Mouse (Mus musculus): ENCODE data around the gene Cpeb1.
"Not testable (repeated sequence)": the region's sequence is repeated elsewhere in the genome, so short reads cannot be mapped to it uniquely, and the experiment has no call there.

Cpeb1 gene

DNA sequence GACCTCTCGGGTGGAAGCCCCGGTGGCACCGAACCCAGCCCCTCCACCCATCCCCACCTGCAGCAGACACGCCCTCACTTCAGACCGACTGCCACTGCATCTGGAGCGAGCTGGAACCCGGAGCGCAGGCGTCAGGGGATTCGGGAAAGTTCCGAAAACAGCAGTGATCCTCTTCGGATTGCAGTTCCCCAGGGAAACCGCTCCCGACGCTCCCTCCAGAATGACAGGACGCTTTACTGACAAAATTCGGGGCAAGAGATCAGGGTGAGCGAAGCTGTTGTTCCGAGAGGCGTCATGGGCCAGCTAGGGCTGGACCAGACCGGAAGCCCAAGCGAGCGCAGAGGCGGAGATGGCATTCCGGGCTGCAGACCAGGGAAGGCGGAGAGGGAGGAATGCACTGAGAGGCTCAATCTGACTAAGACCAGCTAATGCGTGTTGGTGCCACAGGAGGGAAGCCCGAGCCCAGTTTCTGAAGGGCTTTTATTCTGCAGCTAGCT lies at the start of gene Cpeb1:
Gene Cpeb1 (minus strand): TSS at position 311 of the 497 bp plus-strand sequence.
- in situ Hi-C loops (cut with MboI; ENCODE audit: low sequenced_read_pairs) = no loop called here

DNA sequence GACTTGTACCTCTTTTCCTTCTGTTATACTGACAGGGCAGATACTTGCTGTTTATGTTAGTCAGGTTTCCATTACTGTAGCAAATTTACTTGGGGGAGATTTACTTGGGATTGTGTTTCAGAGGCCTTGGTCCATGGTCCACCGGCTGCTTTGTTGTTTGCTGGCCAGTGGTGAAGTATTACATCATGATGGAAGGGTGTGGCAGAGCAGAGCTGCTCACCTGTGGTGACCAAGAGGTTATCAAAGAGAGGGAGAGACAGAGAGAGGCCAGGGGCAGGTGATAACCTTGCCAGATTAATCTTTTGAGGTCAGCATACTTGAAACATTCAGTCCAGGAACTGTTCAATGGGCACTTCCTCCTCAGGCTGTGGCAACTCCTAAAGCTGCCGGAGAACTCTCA lies 45.8 kb upstream of the Cpeb1 start:
- in situ Hi-C loops (cut with MboI; ENCODE audit: low sequenced_read_pairs) = no loop called here

DNA sequence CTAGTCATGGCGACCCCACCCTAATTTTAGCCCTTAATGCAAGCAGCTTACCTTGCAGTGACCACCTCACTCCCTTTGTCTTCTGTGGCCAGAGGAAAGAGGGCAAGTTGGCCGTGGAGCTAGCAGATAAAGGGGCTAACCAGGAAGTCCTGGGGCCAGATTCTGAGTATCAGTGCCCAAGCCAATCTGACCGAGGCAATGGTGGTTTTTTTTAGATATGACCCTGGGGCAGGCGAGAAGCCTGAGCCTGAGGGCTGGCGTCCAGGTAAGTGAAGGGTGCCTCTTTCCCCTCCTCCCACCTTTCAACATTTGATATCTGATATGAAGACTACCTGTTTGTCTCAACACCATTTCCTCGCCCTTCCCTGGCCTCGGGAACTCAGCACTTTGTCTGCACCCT lies 42.9 kb upstream of the Cpeb1 start, which contains the start of gene BC048679:
Gene BC048679 (minus strand): TSS at position 101 of the 400 bp plus-strand sequence.
- in situ Hi-C loops (cut with MboI; ENCODE audit: low sequenced_read_pairs) = no loop called here

DNA sequence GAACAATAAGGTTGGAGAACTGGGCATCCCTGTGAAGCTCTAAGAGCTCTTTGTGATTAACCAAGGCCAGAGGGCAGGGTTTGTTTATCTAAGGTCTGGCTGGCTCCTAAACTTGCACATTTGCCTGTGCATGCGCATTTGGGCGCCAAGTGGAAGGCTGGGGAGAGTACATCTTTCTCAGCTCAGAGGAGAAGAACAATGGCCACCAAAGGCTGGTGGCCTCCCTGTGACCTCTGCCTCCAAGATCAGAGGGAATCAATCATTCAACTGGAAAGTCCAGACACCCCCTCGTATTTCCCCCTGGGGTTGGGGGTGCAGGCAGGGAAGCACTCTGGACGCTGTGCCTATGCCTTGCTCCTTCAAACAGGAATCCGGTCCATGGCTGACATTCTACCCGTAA lies 41.9 kb upstream of the Cpeb1 start:
- in situ Hi-C loops (cut with MboI; ENCODE audit: low sequenced_read_pairs) = no loop called here

DNA sequence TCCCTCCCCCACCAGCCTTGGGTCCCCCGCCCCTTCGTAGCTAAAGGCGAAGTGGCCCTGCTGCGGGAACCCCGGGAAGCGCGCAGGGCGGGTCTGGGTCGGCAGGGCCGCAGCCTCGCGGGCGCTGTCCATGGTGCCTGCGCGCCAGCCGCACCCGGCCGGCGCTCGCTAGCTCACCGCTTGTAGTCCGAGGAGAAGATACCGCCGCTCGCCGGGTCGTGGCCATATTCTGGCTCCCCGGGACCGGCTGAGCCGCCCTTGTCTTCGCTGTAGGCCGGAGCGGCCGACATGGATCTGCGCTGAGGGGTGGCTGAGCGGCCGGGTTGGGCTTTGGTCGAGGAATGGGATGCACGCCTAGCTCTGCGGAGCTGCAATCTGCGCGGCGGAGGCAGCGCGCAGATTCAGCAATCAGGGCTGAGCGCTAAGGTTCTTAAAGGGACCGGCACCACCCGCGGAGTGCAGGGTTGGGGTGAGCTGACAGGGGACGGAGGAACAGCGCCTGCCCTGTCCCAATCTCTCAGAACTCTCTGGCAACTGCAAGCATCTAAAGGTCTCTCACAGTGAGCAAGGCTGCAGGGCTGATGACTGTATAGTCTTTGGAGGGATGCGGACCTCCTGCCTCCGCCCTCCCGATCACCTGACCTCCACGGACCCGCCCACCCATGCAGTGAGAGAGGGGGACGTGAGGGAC lies 38.2 kb upstream of the Cpeb1 start, which contains the start of gene Ap3b2:
Gene Ap3b2 (minus strand): TSS at position 595 of the 691 bp plus-strand sequence.
- in situ Hi-C loops (cut with MboI; ENCODE audit: low sequenced_read_pairs) = no loop called here

DNA sequence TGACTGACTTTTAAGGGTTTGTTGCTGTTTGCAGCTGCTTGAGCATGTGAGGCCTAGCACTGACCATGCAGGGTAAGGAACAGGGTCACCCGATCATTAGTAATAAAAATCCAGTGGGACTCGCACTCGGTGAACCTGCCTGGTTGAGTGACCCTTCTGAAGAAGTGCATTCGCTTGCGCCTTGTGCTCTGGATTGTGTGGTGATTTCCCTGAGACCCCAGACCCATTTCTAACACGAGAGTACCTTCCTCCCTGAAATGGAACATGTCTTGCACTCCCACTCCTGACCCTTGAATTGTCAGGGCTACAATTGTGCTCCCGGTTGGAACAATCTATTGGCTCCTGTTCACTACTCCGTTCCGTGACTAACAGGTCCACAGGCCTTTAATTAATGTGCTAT lies 37.4 kb upstream of the Cpeb1 start:
- in situ Hi-C loops (cut with MboI; ENCODE audit: low sequenced_read_pairs) = no loop called here

DNA sequence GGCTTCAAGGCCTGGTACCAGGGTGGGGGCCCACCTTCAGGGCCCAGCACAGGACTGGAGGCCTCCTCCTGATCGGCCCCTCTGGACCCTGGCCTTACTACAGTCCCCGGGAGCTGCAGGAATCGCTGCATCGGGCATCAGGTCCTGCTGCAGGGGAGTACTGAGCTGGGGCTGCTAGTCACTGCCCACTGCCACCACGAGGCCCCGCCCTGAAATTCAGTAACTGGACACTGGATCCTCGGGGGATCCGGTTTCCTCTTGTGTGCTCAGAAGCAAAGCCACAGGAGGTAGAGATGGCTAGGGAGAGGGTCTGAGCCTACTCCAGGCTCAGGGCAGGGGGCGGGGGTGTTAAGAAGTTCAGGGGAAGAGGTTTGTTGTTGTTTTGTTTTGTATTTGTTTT lies 34.4 kb upstream of the Cpeb1 start:
- in situ Hi-C loops (cut with MboI; ENCODE audit: low sequenced_read_pairs) = no loop called here

DNA sequence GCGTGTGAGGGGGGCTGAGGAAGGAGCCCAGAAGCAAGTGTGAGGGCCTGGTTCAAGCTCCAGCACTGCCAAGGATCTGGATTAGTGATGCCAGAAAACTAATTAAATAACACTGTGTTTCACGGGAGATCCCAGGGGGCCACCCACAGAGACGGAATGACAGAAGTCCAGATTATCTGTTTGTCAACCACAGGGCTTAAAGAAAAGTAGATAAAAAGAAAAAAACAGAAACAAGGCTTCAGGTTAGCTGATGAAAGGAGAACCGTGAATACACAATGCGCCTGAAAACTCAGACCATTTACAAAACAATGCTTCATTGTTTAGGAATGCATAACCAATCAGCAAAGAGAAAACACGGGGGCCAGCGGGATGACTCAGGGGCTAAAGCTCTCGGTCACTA lies 25.5 kb upstream of the Cpeb1 start:
- in situ Hi-C loops (cut with MboI; ENCODE audit: low sequenced_read_pairs) = no loop called here

DNA sequence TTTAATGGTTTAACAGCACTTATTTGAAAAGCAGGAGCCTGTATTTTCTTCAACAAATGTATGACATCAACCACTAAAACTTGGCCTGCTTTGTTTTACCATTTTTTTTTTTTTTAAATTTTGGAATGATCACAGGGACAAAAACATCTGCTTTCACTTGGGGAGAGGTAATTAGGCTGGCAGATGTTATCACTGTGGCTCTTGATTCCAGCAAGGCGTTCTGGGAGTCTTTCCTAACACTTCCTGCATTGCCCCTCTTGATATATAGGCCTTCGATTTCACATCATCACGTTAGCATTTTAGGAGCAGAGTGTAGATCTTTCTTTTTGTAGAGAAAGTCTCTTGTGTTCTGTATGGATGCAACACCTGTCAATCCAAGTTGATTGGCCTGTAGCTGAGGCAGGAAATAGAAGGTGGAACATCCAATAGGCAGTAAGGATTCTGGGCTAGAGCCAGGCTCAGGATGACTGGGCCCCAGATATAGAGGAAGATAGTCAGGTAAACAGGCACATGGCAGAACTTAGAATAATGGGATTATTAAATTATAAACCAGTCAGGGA lies 24.3 kb upstream of the Cpeb1 start:
- in situ Hi-C loops (cut with MboI; ENCODE audit: low sequenced_read_pairs) = no loop called here

DNA sequence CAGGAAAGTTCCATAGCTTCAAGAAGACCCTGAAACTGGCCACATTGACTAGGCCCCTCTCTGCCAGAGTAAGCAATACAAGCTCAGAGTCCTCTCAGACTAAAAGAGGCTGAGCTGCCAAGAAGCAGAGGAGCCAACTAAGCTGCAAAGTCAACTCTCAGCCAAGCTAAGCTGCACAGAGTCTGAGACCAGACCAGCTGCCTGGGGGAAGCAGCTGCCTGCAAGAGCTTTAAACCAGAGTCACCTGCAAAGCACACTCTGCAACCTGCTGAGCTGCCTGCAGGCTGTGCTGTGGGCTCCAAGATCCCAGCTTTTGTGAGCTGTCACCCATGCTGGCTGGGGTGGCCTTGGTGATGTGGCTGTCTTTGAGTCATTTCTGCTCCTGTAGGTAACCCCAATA lies 23.0 kb upstream of the Cpeb1 start:
- in situ Hi-C loops (cut with MboI; ENCODE audit: low sequenced_read_pairs) = not testable (repeated sequence)

DNA sequence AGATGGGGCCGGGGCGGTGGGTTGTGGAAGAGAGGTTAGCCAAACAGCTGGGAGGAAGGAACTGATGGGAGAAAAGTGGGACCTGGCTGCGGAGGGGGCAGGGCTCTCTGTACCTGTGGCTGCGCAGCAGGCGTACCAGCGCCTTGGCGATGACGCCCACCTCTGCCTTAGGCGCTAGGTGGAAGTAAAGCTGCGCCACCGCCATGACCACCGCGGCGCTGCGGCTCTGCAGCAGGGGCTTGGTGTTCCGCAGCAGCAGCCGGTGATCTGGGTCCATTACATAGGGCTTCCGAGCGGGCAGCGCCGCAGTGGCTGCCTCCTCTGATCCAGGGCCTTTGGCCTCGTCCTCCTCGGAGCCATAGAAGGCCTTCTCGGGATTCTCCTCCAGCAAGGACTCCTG lies 21.6 kb upstream of the Cpeb1 start:
- in situ Hi-C loops (cut with MboI; ENCODE audit: low sequenced_read_pairs) = no loop called here

DNA sequence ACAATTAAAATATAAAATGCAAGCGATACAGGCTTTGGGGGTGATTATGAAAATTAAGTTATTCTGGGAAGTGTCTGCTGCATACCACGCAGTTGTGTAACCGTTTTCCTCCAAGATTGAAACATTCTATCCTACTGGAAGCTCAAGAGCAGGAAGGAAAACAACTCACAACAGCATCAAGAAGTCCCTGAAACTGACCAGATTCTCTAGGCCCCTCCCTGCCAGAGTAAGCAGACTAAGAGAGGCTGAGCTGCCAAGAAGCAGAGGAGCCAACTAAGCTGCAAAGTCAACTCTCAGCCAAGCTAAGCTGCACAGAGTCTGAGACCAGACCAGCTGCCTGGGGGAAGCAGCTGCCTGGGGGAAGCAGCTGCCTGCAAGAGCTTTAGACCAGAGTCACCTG lies 20.0 kb upstream of the Cpeb1 start:
- in situ Hi-C loops (cut with MboI; ENCODE audit: low sequenced_read_pairs) = no loop called here

DNA sequence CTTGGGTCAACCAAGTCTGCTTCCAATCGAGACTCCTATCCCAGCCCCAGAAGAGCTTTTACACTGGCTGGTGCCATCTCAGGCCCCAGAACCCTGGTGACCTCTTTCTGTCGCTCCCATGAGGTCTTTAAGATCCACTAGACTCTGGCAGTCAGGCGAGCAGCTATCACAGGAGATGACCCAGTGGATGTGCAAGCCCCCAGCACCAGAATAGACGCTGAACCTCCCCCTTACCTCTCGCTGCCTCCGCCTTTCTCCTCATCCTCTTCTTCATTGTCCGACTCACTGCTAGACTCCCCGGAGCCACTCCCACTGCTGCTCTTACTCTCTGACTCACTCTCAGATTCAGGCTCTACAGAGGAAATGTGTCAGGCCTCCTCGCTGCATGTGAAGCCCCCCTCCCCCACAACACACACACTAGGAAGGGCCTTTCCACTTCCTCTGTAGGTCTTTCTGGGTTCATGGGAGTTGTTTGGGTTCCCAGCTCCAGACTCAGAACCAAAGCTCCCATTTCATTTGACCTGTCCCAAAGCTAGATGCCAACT lies 9.7 kb upstream of the Cpeb1 start:
- in situ Hi-C loops (cut with MboI; ENCODE audit: low sequenced_read_pairs) = no loop called here

DNA sequence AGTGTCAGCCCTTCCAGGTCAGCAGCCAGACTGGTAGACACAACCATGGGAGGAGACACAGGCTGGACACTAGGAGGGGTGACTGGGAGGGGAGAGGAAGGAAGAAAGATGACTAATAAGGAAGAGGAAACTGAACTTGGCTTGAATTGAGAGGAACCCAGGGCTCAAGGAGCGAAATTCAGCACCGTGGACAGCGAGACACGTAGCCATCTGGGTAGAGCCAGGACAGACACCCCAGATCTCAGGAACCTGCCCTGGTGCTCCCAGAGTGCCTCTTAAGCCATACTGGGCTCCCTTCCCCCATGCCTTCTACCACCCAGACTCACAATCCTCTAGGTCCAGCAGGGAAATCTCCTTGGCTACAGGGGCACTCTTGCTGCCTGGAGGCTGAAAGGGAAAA lies 8.9 kb upstream of the Cpeb1 start:
- in situ Hi-C loops (cut with MboI; ENCODE audit: low sequenced_read_pairs) = no loop called here

DNA sequence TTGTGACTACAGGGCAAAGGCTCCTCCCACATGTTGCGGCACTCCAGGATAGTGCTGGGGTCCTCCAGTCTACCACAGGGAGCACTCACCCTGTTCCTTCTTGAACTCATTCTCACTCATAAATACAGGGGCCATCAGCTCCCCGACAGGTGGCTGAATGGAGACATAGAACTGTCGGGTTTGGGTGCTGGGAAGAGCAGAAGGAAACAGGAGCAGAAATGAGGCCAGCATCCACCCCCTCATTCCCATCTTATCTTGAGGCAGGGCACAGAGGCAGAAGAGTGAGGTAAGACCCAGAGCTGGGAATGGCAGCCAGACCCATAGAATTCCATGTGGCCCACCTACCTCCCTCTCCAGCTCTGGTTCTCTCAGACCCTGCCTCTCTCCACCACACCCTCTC lies 7.5 kb upstream of the Cpeb1 start:
- in situ Hi-C loops (cut with MboI; ENCODE audit: low sequenced_read_pairs) = no loop called here

DNA sequence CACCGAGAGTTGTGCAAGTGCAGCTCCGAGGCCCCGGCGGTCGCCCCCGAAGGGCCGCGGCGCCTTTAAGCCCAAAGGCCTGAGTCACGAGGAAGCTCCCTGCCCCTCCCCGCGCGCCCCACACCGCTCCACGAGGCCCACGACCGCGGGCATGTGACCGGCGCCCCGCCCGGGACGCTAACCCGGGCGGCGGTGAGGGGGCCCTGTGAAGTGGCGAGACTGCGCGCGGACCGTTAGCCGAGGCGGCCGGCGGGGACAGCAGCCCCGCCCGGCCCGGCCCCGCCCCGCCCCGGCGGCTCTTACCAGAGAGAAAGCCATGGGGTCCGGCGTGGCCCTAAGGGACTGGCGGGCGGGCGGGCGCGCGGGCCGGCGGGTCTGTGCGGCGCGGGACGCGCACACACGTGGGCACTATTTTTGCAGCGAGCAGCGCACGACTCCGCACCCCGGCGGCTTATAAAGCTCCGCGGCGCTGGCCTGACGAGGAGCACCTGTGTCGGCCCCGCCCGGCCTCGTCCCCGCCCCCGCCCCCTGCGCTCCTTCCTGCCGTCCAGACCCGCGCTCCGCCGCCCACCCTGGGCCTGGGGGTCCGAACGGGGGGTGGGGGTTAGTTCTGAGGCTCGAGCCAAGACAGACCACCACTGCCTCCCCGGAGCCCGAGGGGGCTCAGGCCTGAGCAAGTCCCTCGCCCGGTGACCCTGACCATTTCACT lies 780 bp downstream of the Cpeb1 start:
- in situ Hi-C loops (cut with MboI; ENCODE audit: low sequenced_read_pairs) = no loop called here

DNA sequence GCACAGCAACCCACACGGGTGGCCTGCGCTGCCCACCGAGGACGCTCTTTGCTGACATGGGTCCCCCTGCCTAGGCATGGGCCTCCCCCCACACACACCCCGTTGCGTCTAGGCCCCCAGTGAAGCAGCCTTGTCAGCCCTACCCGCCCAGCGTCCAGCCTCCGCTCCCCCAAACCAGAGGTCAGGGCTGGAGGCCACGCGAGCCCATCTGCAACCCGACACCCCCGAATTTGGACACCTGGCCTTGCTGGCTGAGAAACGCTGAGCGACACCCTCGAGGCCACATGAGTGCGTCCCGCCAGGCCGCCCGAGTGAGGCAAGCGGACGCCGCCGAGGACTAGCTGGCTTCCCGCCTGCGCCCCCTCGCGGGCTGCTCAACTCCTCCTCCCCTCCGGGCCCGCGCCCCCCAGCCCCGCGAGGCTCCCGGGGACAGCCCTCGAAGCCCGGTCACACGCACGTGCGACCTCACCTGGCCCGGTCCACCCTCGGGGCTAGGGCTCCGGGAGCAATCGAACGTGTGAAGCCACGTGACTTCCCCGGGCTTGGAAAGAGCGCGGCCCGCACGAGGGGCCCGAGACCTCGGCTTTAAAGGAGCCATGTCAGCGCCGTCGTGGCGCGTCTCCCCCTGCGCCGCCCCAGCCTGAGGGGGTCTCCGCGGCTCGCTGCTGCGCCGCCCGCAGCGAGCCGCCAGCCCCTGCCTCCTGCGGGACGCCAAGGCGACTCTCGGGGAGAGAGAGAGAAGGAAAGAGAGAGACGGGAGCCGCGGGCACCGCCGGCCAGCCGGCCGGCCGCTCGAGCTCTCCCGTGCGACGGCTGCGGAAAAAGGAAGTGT lies 1.6 kb downstream of the Cpeb1 start:
- in situ Hi-C loops (cut with MboI; ENCODE audit: low sequenced_read_pairs) = no loop called here

DNA sequence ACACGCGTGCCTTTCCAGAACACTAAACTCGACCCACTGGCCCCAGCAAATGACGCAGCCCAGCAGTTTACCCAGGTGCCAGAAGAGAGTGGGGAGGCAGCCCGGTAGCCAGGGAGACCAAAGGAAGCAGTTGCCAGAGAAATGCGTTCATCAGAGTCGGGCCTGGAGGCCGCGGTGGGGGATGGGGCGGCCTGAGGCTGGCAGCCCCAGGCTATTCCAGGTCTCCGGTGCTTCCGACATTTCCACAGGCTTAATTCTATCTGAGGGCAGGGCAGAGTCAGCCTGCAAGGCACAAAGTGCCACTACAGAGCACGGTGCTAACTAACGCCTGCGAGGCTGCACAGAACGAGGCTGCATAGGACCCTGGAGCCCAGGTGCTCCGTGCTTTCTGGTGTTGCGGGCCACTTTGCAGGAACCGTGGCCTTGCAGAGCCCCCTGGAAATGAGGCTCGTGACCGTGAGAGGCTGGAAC lies 2.3 kb downstream of the Cpeb1 start:
- in situ Hi-C loops (cut with MboI; ENCODE audit: low sequenced_read_pairs) = no loop called here

DNA sequence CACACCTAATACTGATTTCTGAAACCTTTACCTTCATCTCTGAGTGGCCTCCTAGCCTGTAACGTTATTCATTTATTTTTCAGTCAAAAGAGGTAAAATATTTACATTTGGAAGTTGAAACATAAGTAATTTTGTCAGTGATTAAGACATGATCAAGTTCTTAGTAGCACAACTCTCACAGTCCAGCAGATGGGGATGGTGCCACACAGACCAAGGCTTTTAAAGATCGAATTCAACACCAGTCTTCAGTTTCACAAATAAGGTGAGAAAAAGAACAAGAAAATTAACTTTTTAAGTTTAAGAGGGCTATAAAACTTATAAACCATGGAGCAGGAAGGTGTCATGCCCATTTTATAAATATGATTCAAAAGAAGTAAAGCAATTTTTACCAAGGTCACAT lies 56.3 kb downstream of the Cpeb1 start:
- in situ Hi-C loops (cut with MboI; ENCODE audit: low sequenced_read_pairs) = no loop called here

DNA sequence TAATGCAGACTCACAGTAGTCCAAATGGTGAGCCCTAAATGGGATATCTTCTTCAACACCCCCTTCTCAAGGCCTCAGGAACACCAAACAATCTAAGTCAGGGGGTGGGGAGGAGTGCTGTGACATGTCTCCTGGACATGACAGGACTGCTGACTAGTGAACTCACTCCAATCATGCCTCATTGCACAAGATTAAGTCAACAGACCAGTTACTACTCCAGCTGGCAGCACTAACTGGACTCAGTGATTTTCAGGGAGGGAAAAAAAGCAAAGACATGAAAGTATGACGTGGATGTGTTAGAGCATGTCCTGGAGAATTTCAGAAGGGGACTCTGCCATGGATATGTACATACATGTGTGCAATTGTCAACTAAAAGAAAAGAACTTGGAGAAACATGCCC lies 75.9 kb downstream of the Cpeb1 start:
- in situ Hi-C loops (cut with MboI; ENCODE audit: low sequenced_read_pairs) = no loop called here

Measured in CH12F3 (cell line).